Mouse (Mus musculus) CD4-positive, CD25-positive, alpha-beta regulatory T cell, adult 2 months (primary cell): ENCODE measurements at regions not wholly inside any gene's neighbourhood (a gene's known extent, or its start where the extent isn't known, plus 50 kb on each side); places are given as distances from the start of the nearest gene placed in this dataset.

ENCODE experiments used
- DNase-seq: peaks from one replicate; pipeline ENCODE4 v3.0.0-alpha.2; 2012; ENCODE audit warnings: low read depth, low spot score

GRCm38 (mm10) chr1:186909518-186910105 lies 57.6 kb upstream of the D1Pas1 start:
- no peak for DNase-seq

GRCm38 (mm10) chr1:186909073-186909472 lies 58.1 kb upstream of the D1Pas1 start:
- no peak for DNase-seq

GRCm38 (mm10) chr1:186907409-186908170 lies 59.6 kb upstream of the D1Pas1 start:
- DNase-seq: no peak

- no peak for DNase-seq
Measured at GRCm38 (mm10) chr1:186905942-186906341, 61.3 kb upstream of the D1Pas1 start.

- no peak for DNase-seq
Measured at GRCm38 (mm10) chr1:186901548-186901947, 65.7 kb upstream of the D1Pas1 start.

GRCm38 (mm10) chr1:186898203-186898602 lies 69.0 kb upstream of the D1Pas1 start:
- no peak for DNase-seq

GRCm38 (mm10) chr1:186889584-186889852 lies 77.7 kb upstream of the D1Pas1 start:
- DNase-seq: no peak

- no peak for DNase-seq
Measured at GRCm38 (mm10) chr1:186888767-186889583, 78.2 kb upstream of the D1Pas1 start.

- DNase-seq: no peak
Measured at GRCm38 (mm10) chr1:186887127-186887526, 80.1 kb upstream of the D1Pas1 start.

GRCm38 (mm10) chr1:186880391-186880790 lies 86.8 kb upstream of the D1Pas1 start:
- DNase-seq: no peak

- DNase-seq: no peak
Measured at GRCm38 (mm10) chr1:186860608-186861444, 106.4 kb upstream of the D1Pas1 start.

- DNase-seq: no peak
Measured at GRCm38 (mm10) chr1:186858285-186858684, 108.9 kb upstream of the D1Pas1 start.

- no peak for DNase-seq
Measured at GRCm38 (mm10) chr1:186855474-186856036, 106.4 kb upstream of the Rrp15 start.

- DNase-seq: no peak
Measured at GRCm38 (mm10) chr1:186845256-186845655, 96.1 kb upstream of the Rrp15 start.

- DNase-seq: no peak
Measured at GRCm38 (mm10) chr1:186833896-186834800, 85.0 kb upstream of the Rrp15 start.

GRCm38 (mm10) chr1:186833441-186833895 lies 84.3 kb upstream of the Rrp15 start:
- DNase-seq: no peak

- DNase-seq: peak; percentile 7
Measured at GRCm38 (mm10) chr1:186827773-186828172, 78.6 kb upstream of the Rrp15 start.

- DNase-seq: no peak
Measured at GRCm38 (mm10) chr1:186808192-186808960, 59.2 kb upstream of the Rrp15 start.

- no peak for DNase-seq
Measured at GRCm38 (mm10) chr1:186804451-186804850, 55.3 kb upstream of the Rrp15 start.
